Mouse (Mus musculus): ENCODE measurements around the gene Gm21477. TPM values are rescaled to one million over a fixed set of nuclear protein-coding genes. Genes with fewer than 3 reads are reported as not detected.

The Gm21477 gene
- polyA plus RNA-seq (2012; rRNA removed), result not detected in 2 replicates

GRCm38 (mm10) chrY:87116521-87116920 is at the start of gene Gm21477:
Gm21477 (plus strand) TSS chrY:87116821.

